Mouse (Mus musculus) WW6 (cell line): ENCODE measurements around the gene Tbc1d32.

Experiments
- DNase-seq: peaks from one replicate; pipeline ENCODE4 v3.0.0-alpha.2; 2013; ENCODE audit warnings: low read depth, low spot score

The Tbc1d32 gene

DNA sequence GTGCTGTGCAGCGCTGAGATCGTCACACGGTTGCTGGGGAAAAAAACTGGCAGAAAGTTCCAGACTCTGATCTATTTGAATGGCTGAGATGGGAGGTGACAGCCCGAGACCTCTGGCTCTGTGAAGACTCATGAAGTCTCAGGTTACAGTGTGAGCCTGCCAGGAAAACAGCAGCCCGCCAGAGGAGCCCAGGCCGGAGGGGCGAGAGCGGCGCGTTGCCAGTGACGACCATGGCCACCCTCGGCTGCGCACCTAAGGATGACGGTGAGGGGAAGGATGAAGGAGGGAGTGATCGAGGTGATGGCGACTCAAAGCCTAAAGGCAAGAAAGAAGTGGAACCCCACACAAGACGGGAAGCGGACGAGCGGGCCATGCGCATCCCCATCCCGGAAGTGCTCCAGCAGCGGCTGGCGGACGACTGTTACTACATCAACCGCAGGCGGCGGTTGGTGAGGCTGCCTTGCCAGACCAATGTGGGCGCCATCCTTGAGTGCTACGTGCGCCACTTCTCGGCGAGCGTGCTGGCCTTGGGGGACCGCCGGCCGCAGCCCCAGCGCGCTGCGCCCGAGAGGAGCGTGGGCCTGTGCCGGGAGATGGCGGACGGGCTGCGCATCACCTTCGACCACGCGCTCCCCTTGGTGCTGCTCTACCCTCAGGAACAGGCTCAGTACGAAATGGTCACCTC is 113.4 kb downstream of the Tbc1d32 start:
- peak; percentile 64 for DNase-seq

- no peak for DNase-seq
These were observed 121.5 kb downstream of the Tbc1d32 start for GRCm38 (mm10) chr10:56106996-56107334.

- DNase-seq: peak; percentile 80
These were observed 122.0 kb downstream of the Tbc1d32 start, which contains the start of gene Msl3l2 for GRCm38 (mm10) chr10:56106333-56106995. Gene Msl3l2, plus strand, starts transcription at chr10:56106917.

GRCm38 (mm10) chr10:56099641-56100310 is 128.7 kb downstream of the Tbc1d32 start:
- no peak for DNase-seq

- no peak for DNase-seq
These were observed 129.4 kb downstream of the Tbc1d32 start for GRCm38 (mm10) chr10:56099126-56099525.

- DNase-seq: no peak
These were observed 131.7 kb downstream of the Tbc1d32 start for GRCm38 (mm10) chr10:56096757-56097156.

GRCm38 (mm10) chr10:56094586-56094985 is 133.9 kb downstream of the Tbc1d32 start:
- no peak for DNase-seq

GRCm38 (mm10) chr10:56089714-56090113 is 138.8 kb downstream of the Tbc1d32 start:
- DNase-seq: no peak

- DNase-seq: no peak
These were observed 165.7 kb downstream of the Tbc1d32 start for GRCm38 (mm10) chr10:56062746-56063145.

GRCm38 (mm10) chr10:56061238-56061830 is 167.2 kb downstream of the Tbc1d32 start:
- no peak for DNase-seq

DNA sequence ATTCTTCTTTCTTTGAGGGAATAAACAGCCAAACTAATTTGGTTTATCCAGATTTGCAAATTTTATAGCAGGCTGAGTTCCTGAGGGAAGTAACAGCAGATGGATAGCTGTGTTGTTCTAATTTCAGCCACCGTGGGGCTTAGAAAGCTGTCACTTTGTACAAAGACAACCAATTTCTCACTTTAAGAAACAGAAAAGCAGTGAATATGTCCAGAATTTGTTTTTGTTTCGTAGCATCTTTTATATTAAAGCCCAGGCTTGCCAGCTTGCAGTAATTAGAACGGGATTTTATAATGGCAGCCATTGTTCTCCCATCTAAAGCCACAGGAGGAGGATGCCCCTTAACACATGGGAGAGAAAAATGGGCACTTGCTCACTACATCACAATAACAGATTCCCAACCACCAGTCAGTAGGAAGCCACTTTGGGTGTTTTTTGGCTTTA is 169.5 kb downstream of the Tbc1d32 start:
- no peak for DNase-seq

GRCm38 (mm10) chr10:56025400-56025799 is 203.1 kb downstream of the Tbc1d32 start:
- DNase-seq: no peak

- no peak for DNase-seq
These were observed 203.9 kb downstream of the Tbc1d32 start for GRCm38 (mm10) chr10:56024579-56024978.

DNA sequence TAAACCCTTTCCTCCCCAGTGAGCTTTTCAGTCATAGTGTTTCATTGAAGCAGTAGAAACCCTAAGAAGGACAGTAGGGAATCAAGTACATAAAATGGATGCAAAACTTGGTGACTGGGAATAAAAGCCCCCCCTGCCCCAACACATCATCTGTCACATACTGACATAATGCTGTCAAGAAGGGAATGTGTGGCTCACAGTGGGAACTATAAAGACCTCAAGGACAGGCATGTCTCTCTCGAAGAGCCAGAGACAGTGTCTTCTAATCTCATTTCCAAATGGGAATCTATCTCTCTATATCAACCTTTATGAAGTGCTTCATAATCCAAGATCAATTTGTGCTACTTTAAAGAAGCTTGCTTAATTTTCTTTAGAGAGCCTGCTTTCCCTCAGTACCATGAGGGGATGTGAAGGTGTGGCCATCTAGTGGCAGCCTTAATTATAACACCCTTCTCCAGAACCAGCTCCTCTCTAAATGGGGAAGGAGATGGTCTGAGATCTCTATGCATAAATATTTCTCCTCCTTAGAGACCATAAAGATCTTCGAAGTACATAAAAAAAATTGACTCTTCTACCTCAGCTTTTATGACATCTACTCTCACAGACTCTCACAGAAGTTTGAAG is 248.5 kb downstream of the Tbc1d32 start:
- no peak for DNase-seq

DNA sequence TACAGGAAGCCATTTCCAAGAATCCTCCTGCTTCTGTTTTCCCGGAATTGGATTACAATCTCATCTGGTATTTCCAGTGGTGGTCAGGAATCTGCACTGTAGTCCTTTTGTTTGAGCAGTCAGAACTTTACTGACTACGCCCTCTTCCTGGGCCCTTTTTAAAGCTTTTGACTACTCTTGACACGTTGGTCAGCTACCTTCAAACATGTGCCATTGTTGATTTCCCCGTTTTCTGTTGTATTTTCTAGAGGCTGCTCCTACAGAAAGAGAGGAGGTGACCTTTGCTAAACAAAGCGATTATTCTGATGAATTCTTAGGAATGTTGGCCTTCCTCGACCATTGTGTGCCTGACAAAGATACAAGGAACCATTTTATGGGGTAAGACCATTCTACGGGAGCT is 250.5 kb downstream of the Tbc1d32 start:
- no peak for DNase-seq
